Mouse (Mus musculus) urinary bladder, postnatal 36 days (tissue): ENCODE results near the gene Cdk4.

Experiments
- DNase-seq, 2 experiments: peaks; one replicate each; pipeline ENCODE4 v3.0.0; 2022; ENCODE audit warnings: low spot score in 2 of 2, mixed read lengths in 1 of 2

The Cdk4 gene

GRCm38 (mm10) chr10:127099191-127099590, 35.9 kb downstream of the Cdk4 start:
- no peak for DNase-seq

GRCm38 (mm10) chr10:127099868-127100267, 36.5 kb downstream of the Cdk4 start:
- no peak for DNase-seq

- no peak for DNase-seq
Measured at GRCm38 (mm10) chr10:127100414-127100813, 37.1 kb downstream of the Cdk4 start.

GRCm38 (mm10) chr10:127101151-127101550, 37.8 kb downstream of the Cdk4 start:
- DNase-seq, result no peak

- no peak for DNase-seq
Measured at GRCm38 (mm10) chr10:127103631-127104030, 40.3 kb downstream of the Cdk4 start.

- DNase-seq, result no peak
Measured at GRCm38 (mm10) chr10:127107563-127108261, 44.4 kb downstream of the Cdk4 start.

- DNase-seq, result no peak
Measured at GRCm38 (mm10) chr10:127108262-127108583, 44.9 kb downstream of the Cdk4 start.

- DNase-seq, result no peak
Measured at GRCm38 (mm10) chr10:127111001-127111887, 47.9 kb downstream of the Cdk4 start.

GRCm38 (mm10) chr10:127114408-127114807, 51.1 kb downstream of the Cdk4 start:
- no peak for DNase-seq

GRCm38 (mm10) chr10:127115068-127115467, 51.7 kb downstream of the Cdk4 start:
- no peak for DNase-seq
